Mouse (Mus musculus) embryonic facial prominence, embryonic 11.5 days (tissue): ENCODE data around the gene Hao1. TPM values are rescaled to one million over a fixed set of nuclear protein-coding genes. Genes with fewer than 3 reads are reported as not detected.

ENCODE experiments used
- ATAC-seq: fragments of 200-750 bp; cut with Nextera tagmentation; replicated peaks from 2 replicates; pipeline ENCODE4 v1.8.0; 2017; ENCODE audit warnings: low read depth; ENCODE audit not compliant: insufficient number of reproducible peaks, low FRiP score, low TSS enrichment
- DNase-seq: peaks from one replicate; pipeline ENCODE4 v3.0.0-alpha.2; 2015; ENCODE audit warnings: low spot score
- H3K27ac ChIP-seq: fragments of 300-500 bp; sonication (generic); replicated peaks from 2 replicates; pipeline ENCODE4 v1.5.1; 2014; ENCODE audit warnings: mild to moderate bottlenecking, low read depth, low read length, control low read depth
- H3K27me3 ChIP-seq: fragments of 300-500 bp; sonication (generic); 2 replicates; pipeline ENCODE4 v1.6.1; 2014; ENCODE audit warnings: mild to moderate bottlenecking, low read length, moderate library complexity, mixed read lengths; ENCODE audit not compliant: control insufficient read depth, insufficient read depth
- H3K36me3 ChIP-seq: fragments of 300-500 bp; sonication (generic); replicated peaks from 2 replicates; pipeline ENCODE4 v1.6.1; 2014; ENCODE audit warnings: low read depth, mild to moderate bottlenecking, low read length, moderate library complexity, mixed read lengths; ENCODE audit not compliant: control insufficient read depth, insufficient read depth
- H3K4me1 ChIP-seq: fragments of 300-500 bp; sonication (generic); 2 replicates; pipeline ENCODE4 v1.6.1; 2014; ENCODE audit warnings: low read length, mixed read lengths; ENCODE audit not compliant: control insufficient read depth, insufficient read depth
- H3K4me2 ChIP-seq: fragments of 300-500 bp; sonication (generic); 2 replicates; pipeline ENCODE4 v1.6.1; 2014; ENCODE audit warnings: low read depth, mild to moderate bottlenecking, control low read depth, low read length, moderate library complexity
- H3K4me3 ChIP-seq: fragments of 300-500 bp; sonication (generic); 2 replicates; pipeline ENCODE4 v1.5.1; 2014; ENCODE audit warnings: low read depth, low read length, control low read depth
- H3K9ac ChIP-seq: fragments of 300-500 bp; sonication (generic); replicated peaks from 2 replicates; pipeline ENCODE4 v1.6.1; 2014; ENCODE audit warnings: mild to moderate bottlenecking, control low read depth, low read length
- H3K9me3 ChIP-seq: fragments of 300-500 bp; sonication (generic); replicated peaks from 2 replicates; pipeline ENCODE4 v1.6.1; 2016; ENCODE audit warnings: mild to moderate bottlenecking, low read length, inconsistent platforms, mixed read lengths; ENCODE audit not compliant: control insufficient read depth
- WGBS: fragments of 180-500 bp; shearing (Covaris S2); extraction: QIAGEN DNeasy Blood & Tissue Kit; methylation state at CpG from one replicate; pipeline ENCODE4 v1.1.7; 2014; 5-methylcytosine and 5-hydroxymethylcytosine counted together
- polyA plus RNA-seq: library from polyadenylated mRNA; unstranded; fragments of >200 nt; fragmentation: Nextera tagmentation; extraction: Ambion mirVana; gene quantifications from 2 replicates; pipeline ENCODE4 v1.2.1, GENCODE M21; 2014

Gene Hao1
- polyA plus RNA-seq, 1 experiment from 2014 or later = not detected

DNA sequence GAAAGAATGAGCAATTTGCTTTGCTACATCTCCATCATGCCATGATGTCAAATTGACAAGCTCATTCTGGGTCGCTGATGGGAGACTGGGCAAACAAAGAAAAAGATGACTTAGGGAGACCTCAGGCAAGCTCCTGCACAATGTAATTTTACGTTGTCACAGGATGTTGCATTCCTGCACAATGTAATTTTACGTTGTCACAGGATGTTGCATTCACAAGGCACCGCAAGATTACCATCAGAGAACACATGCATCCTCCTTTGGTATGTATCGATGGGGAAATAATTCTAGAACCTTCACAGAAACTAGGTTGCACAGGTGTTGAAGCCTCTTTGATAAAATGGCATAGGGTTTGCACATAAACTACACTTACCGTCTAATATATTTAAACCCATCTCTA lies 65.5 kb downstream of the Hao1 start:
- no peaks in the 10 kb centered on the region for H3K4me1 ChIP-seq
- WGBS = 85% methylated on average over 6 of the region's 6 CpGs
- no peak for ATAC-seq
- H3K4me3 ChIP-seq = no peak overlapping the region
- no peaks in the 10 kb centered on the region for H3K9me3 ChIP-seq
- H3K27ac ChIP-seq = no peak overlapping the region
- no peaks in the 10 kb centered on the region for H3K36me3 ChIP-seq
- no peak overlapping the region for H3K4me2 ChIP-seq
- H3K9ac ChIP-seq = no peak overlapping the region
- H3K27me3 ChIP-seq = no peaks in the 10 kb centered on the region
- DNase-seq = no peak

DNA sequence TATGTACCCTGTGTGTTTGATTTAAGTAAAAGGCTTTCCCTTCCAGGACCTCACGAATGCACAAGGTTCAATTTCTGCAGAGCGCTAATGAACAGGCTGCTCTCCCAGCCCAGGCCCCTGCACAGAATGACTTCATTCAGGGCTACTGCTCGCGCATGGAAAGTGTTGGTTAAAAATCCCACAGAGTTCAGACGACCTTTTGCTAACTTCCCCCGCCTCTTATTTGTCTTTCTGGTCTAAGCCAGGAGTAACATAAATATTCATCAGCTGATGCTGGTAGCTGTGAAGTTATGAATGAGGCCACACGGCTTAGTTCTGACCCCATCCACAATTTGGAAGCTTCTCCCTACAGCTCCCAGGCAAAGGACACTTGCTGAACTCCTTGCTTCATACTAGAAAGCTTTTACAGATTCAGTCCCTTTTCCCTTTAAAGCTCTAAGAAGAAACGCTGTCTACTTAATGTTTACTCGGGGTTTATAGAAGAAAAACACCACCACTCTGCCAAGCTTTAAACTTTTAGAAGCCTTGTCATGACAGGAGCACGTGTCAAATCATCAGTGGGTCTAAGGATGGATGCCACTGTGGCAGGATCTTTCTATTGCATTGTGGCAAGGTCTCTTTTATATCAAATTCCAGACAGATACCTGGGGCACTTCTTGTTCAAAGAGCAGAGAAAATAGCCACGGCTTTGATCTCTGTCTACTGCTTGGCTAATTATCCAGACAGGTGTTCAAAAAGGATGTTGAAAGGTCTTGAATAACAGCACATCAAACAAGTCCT lies 67.9 kb downstream of the Hao1 start:
- 44% methylated on average over 11 of the region's 11 CpGs for WGBS
- Histone ChIP-seq H3K4me1 (no peaks in the 10 kb centered on the region), H3K9me3 (no peaks in the 10 kb centered on the region), H3K4me3 (no peak overlapping the region), H3K36me3 (no peaks in the 10 kb centered on the region), H3K9ac (no peak overlapping the region), H3K27ac (no peak overlapping the region), H3K4me2 (no peak overlapping the region), H3K27me3 (no peaks in the 10 kb centered on the region)
- DNase-seq (peak; percentile 38), ATAC-seq (0 out of 2 replicates have a peak, but pooled peaks have one; percentile 31)

DNA sequence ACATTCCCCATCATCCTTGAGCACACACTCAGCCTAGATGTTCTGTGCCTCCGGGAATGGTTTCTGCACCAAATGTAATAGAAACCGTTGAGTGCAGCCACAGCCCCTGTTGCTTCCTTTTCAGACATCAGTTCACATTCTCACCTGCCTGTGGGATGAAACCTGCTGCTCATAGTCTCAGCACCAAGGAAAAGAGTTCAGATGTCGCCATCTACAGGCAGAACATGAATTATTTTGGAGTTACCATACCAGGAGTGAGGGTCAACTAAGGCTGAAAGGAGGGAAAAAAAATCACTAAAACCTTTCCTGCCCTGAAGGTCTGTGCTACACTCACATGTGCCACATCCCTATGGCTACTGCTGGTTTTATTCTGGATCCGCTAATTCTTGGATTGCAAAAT lies 71.5 kb downstream of the Hao1 start:
- DNase-seq (peak; percentile 61), ATAC-seq (no peak; the same call in 1 of the 2 replicates)
- Histone ChIP-seq H3K4me3 (no peak overlapping the region), H3K4me2 (no peak overlapping the region), H3K27ac (no peak overlapping the region), H3K4me1 (no peaks in the 10 kb centered on the region), H3K27me3 (no peaks in the 10 kb centered on the region), H3K9me3 (no peaks in the 10 kb centered on the region), H3K9ac (no peak overlapping the region), H3K36me3 (no peaks in the 10 kb centered on the region)
- 37% methylated on average over 4 of the region's 4 CpGs for WGBS

DNA sequence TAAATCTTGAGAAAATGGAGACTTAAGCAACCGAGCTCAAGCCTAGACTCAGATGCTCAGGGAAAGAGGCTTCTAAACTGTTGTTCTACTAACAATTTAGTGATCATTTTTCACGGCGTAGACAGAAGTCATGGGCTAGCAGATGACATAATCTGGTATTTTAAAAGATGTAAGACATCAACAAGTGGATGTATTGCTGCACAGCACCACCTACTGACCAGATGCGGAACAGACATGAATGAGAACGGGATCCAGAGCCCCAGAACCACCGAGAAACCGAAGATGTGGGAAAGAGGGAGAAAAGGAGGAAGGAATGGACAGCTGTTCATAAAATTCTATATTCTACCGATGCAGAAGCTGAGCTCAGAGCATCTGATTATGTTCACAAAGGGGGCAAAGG lies 72.4 kb downstream of the Hao1 start:
- Histone ChIP-seq H3K4me2 (no peak overlapping the region), H3K9ac (no peak overlapping the region), H3K36me3 (no peaks in the 10 kb centered on the region), H3K9me3 (no peaks in the 10 kb centered on the region), H3K27me3 (no peaks in the 10 kb centered on the region), H3K4me3 (no peak overlapping the region), H3K27ac (no peak overlapping the region), H3K4me1 (no peaks in the 10 kb centered on the region)
- ATAC-seq = no peak
- DNase-seq = peak; percentile 88
- whole genome bisulfite sequencing = 16% methylated on average over 8 of the region's 8 CpGs

DNA sequence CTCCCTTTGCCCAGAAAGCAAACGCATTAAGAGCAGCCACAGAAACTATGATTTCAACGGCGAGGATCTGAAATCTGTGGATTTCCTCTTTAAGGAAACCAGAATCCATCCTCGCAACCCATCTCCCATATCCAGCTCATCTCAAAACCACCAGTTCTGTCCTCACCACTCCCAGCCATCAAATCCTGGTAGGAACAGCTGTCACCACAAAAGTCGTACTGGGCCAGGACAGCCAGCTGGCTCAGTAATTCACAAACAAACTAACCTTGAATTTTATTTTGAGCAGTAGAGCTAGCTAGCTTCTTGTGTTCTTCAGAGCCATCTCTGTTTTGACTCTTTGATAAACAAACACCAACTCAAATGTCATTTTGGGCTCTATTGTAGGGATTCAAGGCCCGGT lies 73.0 kb downstream of the Hao1 start:
- Histone ChIP-seq H3K9me3 (no peaks in the 10 kb centered on the region), H3K9ac (no peak overlapping the region), H3K36me3 (no peaks in the 10 kb centered on the region), H3K4me1 (no peaks in the 10 kb centered on the region), H3K4me3 (no peak overlapping the region), H3K27ac (no peak overlapping the region), H3K4me2 (no peak overlapping the region), H3K27me3 (no peaks in the 10 kb centered on the region)
- no peak for DNase-seq
- WGBS = 92% methylated on average over 6 of the region's 6 CpGs
- ATAC-seq = no peak

DNA sequence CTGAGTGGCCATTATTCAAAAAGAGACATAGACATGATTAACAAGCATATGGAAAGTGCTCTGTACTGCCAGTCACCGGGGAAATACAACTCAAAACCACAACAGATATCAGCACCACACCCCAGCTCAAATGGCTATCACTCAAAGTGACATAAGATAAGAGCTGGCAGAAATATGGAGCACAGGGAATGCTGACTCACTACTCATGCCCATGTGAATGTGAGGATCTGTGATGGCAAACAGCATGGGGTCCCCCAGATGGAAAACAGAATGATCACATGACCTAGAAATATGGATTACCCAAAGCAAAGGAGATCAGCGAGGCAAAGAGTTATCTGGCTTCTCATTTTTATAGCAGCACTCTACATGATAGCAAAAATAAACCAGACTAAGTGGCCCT lies 89.0 kb downstream of the Hao1 start:
- ATAC-seq (no peak), DNase-seq (no peak)
- Histone ChIP-seq H3K4me2 (no peak overlapping the region), H3K4me3 (no peak overlapping the region), H3K27me3 (no peaks in the 10 kb centered on the region), H3K36me3 (no peaks in the 10 kb centered on the region), H3K9ac (no peak overlapping the region), H3K4me1 (no peaks in the 10 kb centered on the region), H3K9me3 (no peaks in the 10 kb centered on the region), H3K27ac (no peak overlapping the region)
- WGBS = 77% methylated on average over 2 of the region's 2 CpGs

DNA sequence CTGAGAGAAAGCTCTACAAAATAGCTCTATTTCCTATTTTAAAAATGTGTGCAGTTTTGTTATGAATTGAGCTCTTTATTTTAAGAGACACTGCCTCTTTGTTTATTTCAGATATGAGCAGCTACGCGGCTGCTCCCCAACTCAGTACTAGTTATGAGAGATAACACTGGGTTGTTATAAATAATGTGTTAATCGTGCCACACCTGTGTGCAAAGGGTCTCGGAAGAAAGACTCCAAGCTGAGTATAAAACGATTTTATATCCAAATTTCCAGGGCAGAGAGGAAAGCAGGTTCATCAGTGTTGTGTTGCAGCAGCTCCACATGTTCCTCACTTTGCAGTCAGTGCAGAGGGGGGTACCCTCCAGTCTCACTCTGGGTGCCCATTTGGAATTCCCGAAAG lies 91.8 kb downstream of the Hao1 start:
- DNase-seq (no peak), ATAC-seq (no peak)

DNA sequence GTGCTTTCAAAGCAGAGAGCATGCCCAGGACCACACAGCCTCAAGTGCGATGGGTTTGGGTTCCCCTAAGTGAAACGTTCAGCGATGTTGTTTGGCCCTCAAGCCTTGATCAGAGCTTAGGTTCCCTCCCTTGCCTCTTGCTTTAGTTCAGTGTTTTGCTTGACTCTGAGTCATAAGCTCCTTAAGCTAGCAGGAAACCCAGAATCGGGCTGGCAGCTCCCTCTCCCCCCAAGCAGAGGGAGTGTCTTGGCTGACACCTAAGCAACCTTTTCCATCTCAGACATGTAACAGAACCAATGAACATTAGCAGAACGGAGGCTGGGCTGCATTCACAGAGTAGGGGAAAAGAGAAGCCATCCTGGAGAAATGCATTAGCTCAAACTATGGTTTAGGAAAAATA lies 93.3 kb downstream of the Hao1 start:
- Histone ChIP-seq H3K9me3 (no peaks in the 10 kb centered on the region), H3K4me2 (no peak overlapping the region), H3K4me1 (no peaks in the 10 kb centered on the region), H3K9ac (no peak overlapping the region), H3K27me3 (no peaks in the 10 kb centered on the region), H3K4me3 (no peak overlapping the region), H3K27ac (no peak overlapping the region), H3K36me3 (no peaks in the 10 kb centered on the region)
- DNase-seq (no peak), ATAC-seq (no peak)
- WGBS = 74% methylated on average over 5 of the region's 5 CpGs

More for the DNA sequence above, 91.8 kb downstream of the Hao1 start:
- H3K27ac ChIP-seq = no peak overlapping the region
- H3K9ac ChIP-seq = no peak overlapping the region
- no peaks in the 10 kb centered on the region for H3K4me1 ChIP-seq
- H3K27me3 ChIP-seq = no peaks in the 10 kb centered on the region
- H3K36me3 ChIP-seq = no peaks in the 10 kb centered on the region
- WGBS = 81% methylated on average over 6 of the region's 6 CpGs
- no peaks in the 10 kb centered on the region for H3K9me3 ChIP-seq
- H3K4me3 ChIP-seq = no peak overlapping the region
- no peak overlapping the region for H3K4me2 ChIP-seq
